Mouse (Mus musculus) ES-Bruce4 (cell line): ENCODE measurements at regions not wholly inside any gene's neighbourhood (a gene's known extent, or its start where the extent isn't known, plus 50 kb on each side); places are given as distances from the start of the nearest gene placed in this dataset.
"Not testable (repeated sequence)": the region's sequence is repeated elsewhere in the genome, so short reads cannot be mapped to it uniquely, and the experiment has no call there.

Experiments used
- H3K27ac ChIP-seq: 2 replicates; pipeline ENCODE4 v1.5.1; 2012; ENCODE audit warnings: low read length, inconsistent platforms; ENCODE audit not compliant: insufficient read depth
- H3K27me3 ChIP-seq: 2 replicates; pipeline ENCODE4 v1.6.1; 2012; ENCODE audit warnings: mild to moderate bottlenecking, low read length, inconsistent platforms; ENCODE audit not compliant: control insufficient read depth, poor library complexity, insufficient read depth, severe bottlenecking
- H3K36me3 ChIP-seq: 2 replicates; pipeline ENCODE4 v1.6.1; 2012; ENCODE audit warnings: inconsistent platforms, mild to moderate bottlenecking, low read length, moderate library complexity; ENCODE audit not compliant: control insufficient read depth, poor library complexity, insufficient read depth, severe bottlenecking
- H3K4me1 ChIP-seq: one replicate; pipeline ENCODE4 v1.8.1; 2011; ENCODE audit warnings: low read length; ENCODE audit not compliant: control insufficient read depth, insufficient read depth
- H3K4me3 ChIP-seq: 2 replicates; pipeline ENCODE4 v1.5.1; 2011; ENCODE audit warnings: low read depth, mild to moderate bottlenecking, low read length
- H3K9ac ChIP-seq: 2 replicates; pipeline ENCODE4 v1.6.1; 2012; ENCODE audit warnings: low read depth, mild to moderate bottlenecking, inconsistent platforms; ENCODE audit not compliant: poor library complexity, severe bottlenecking
- H3K9me3 ChIP-seq: replicated peaks from 2 replicates; pipeline ENCODE4 v1.6.1; 2012; ENCODE audit warnings: mild to moderate bottlenecking, low read length, inconsistent platforms; ENCODE audit not compliant: control insufficient read depth, poor library complexity, insufficient read depth, severe bottlenecking
- CTCF ChIP-seq: IDR thresholded peaks from one replicate; pipeline ENCODE4 v1.8.1; 2011; ENCODE audit warnings: low read depth, low read length
- EP300 ChIP-seq: IDR thresholded peaks from 2 replicates; pipeline ENCODE4 v1.6.1; 2011; ENCODE audit warnings: low read depth, low read length; ENCODE audit not compliant: insufficient read depth
- POLR2A ChIP-seq: IDR thresholded peaks from one replicate; pipeline ENCODE4 v1.8.1; 2011; ENCODE audit warnings: low read length; ENCODE audit not compliant: insufficient read depth

- H3K9ac ChIP-seq: no peak overlapping the region
- H3K27ac ChIP-seq: no peak overlapping the region
- no peaks in the 10 kb centered on the region for H3K27me3 ChIP-seq
- no peak overlapping the region for H3K4me3 ChIP-seq
- no peaks in the 10 kb centered on the region for H3K36me3 ChIP-seq
- H3K4me1 ChIP-seq: no peaks in the 10 kb centered on the region
- TF ChIP-seq CTCF (no peak), EP300 (no peak), POLR2A (no peak)
- H3K9me3 ChIP-seq: no peaks in the 10 kb centered on the region
Observed at GRCm38 (mm10) chr10:85291733-85292476, 94.7 kb upstream of the Btbd11 start.

DNA sequence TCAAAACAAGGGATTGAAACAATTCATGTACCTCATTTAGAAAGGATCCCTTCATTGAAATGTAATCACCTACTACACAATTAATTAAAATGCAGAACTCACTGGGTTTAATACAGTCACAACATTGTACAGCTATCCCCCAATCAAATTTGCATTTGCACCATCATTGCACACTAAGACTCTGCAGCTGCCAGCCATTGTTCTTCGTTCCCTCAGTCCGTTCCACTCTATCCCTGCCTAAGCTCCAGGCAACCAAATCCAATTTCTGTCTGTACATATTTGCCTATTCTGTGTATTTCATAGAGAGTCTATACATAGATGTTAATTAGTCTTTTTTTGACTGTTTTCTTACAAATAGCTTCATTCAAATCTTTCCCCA is 94.1 kb upstream of the Btbd11 start:
- no peak overlapping the region for H3K27ac ChIP-seq
- H3K9me3 ChIP-seq: no peaks in the 10 kb centered on the region
- H3K27me3 ChIP-seq: no peaks in the 10 kb centered on the region
- TF ChIP-seq CTCF (no peak), POLR2A (no peak), EP300 (no peak)
- H3K4me3 ChIP-seq: no peak overlapping the region
- no peaks in the 10 kb centered on the region for H3K36me3 ChIP-seq
- no peak overlapping the region for H3K9ac ChIP-seq
- H3K4me1 ChIP-seq: no peaks in the 10 kb centered on the region

DNA sequence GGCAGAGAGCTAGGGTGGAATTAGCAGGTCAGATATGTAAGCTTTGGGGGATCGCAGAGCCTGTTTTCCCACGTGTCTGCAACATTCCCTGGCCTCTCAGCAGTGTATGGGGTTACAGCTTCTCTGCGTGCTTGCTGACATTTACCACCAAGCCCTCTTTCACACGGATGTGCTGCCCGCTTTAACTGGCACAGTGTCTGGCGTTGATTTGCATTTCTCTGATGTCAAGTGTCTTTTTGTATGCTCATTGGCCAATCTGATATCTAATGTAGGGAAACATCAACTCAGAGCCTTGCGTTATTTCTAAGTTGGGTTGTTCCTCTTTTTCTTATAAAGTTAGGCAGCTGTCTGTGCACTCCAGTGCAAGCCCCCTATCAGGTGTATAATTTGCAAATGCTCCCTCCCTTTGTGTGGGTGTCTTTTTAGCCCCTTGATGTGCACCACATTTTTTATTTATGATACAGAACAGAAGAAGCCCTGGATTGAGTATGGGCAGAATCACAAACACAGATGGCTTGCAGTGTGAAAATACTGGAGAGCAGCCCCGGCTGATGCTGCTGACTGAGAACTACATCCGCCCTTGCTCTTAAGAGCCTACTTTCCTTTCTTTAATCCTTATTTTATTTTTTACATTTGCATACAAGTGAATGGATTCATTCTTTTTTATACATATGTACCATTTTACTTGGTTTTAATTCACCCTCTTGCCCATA is 93.4 kb upstream of the Btbd11 start:
- H3K27ac ChIP-seq: no peak overlapping the region
- no peak for TF ChIP-seq EP300

GRCm38 (mm10) chr10:85295133-85295887 is 91.3 kb upstream of the Btbd11 start:
- no peaks in the 10 kb centered on the region for H3K9me3 ChIP-seq
- no peak overlapping the region for H3K4me3 ChIP-seq
- no peak overlapping the region for H3K9ac ChIP-seq
- no peaks in the 10 kb centered on the region for H3K27me3 ChIP-seq
- TF ChIP-seq EP300 (no peak), CTCF (no peak), POLR2A (no peak)
- H3K4me1 ChIP-seq: no peaks in the 10 kb centered on the region
- H3K36me3 ChIP-seq: no peaks in the 10 kb centered on the region
- no peak overlapping the region for H3K27ac ChIP-seq

More for the DNA sequence above, 93.4 kb upstream of the Btbd11 start:
- Histone ChIP-seq H3K9ac (no peak overlapping the region), H3K9me3 (no peaks in the 10 kb centered on the region), H3K27me3 (no peaks in the 10 kb centered on the region), H3K4me3 (no peak overlapping the region), H3K36me3 (no peaks in the 10 kb centered on the region), H3K4me1 (no peaks in the 10 kb centered on the region)

- Histone ChIP-seq H3K9ac (no peak overlapping the region), H3K9me3 (no peaks in the 10 kb centered on the region), H3K27me3 (no peaks in the 10 kb centered on the region), H3K4me3 (no peak overlapping the region), H3K4me1 (no peaks in the 10 kb centered on the region), H3K36me3 (no peaks in the 10 kb centered on the region), H3K27ac (no peak overlapping the region)
- TF ChIP-seq POLR2A (no peak), EP300 (no peak), CTCF (no peak)
Observed at GRCm38 (mm10) chr10:85311781-85312180, 74.8 kb upstream of the Btbd11 start.

- not testable (repeated sequence) for H3K27me3 ChIP-seq, H3K9ac ChIP-seq, H3K4me1 ChIP-seq, H3K4me3 ChIP-seq, H3K9me3 ChIP-seq, H3K36me3 ChIP-seq, H3K27ac ChIP-seq
Observed at GRCm38 (mm10) chr10:85313331-85313730, 73.3 kb upstream of the Btbd11 start.
